Mouse (Mus musculus) heart, adult 10 weeks (tissue): ENCODE results near the gene Nkx2-2. TPM values are rescaled to one million over a fixed set of nuclear protein-coding genes. Genes with fewer than 3 reads are reported as not detected.

Source experiments
- polyA plus RNA-seq: library from polyadenylated mRNA; stranded (reverse); fragments of 350-450 nt; fragmentation: Illumina TruSeq; extraction: RNeasy Lipid Tissue Mini Kit (QIAGEN cat#74804); gene quantifications from one replicate; pipeline ENCODE4 v1.2.3, GENCODE M21; 2014; ENCODE audit warnings: low read depth, low replicate concordance

The Nkx2-2 gene
- polyA plus RNA-seq: not detected

DNA sequence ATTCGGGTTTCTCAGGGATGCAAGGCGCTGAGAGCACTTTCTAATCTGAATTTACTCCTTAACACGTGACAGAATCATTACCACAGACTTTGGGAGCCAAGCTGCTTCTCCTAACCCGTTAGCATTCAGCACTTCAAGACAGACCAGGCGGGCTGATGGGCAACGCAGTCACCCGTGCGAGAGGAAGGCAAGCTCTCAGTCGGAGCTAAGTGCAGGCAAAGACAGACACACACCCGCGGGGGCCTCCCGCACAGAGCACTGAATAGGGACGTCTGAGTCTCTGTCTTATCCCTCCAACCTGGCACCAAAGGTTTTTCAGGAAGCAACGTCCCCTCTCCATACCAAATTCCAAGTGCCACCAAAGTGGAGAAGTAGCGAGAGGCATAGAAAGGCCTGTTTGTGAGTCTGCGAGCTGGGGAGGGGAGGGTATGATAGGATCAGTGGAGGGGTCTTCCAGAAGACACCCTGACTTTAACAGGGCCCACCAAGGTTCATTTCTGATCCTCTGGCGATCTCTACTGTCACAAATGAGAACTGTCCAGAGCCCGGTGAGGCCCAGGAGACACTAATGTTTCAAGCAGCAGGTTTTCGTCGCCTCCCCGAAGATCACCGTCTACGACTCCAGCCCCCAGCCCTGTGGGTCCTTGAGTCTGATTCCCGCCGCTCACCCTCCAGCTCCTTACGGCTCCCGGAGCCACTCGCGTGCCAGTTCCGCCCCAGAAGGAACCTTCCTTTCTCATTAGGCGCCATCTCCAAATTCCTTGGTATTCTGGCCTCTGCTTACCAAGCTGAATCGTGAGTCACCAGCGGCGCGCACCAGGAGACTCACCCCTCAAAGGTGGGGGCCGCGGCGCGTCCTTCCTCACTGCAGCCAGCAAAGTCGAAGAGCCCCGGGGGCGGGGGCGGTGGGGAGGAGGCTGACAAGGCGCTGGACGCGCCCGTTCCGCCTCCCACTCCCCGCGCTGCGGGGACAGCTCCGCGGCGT lies at the start of gene Nkx2-2:
Gene Nkx2-2, minus strand, starts transcription at position 973 of the 985 bp plus-strand sequence.

Other genes starting within 250 kb of the Nkx2-2 start
- gene Xrn2, start 181.2 kb downstream of the Nkx2-2 start, polyA plus RNA-seq: 27.3 TPM
- gene Nkx2-4, start 108.8 kb downstream of the Nkx2-2 start, polyA plus RNA-seq: not detected
- gene Pax1, start 167.7 kb upstream of the Nkx2-2 start, polyA plus RNA-seq: not detected